Mouse (Mus musculus) ovary, adult 10 weeks (tissue): ENCODE results near the gene Aloxe3. TPM values are rescaled to one million over a fixed set of nuclear protein-coding genes. Genes with fewer than 3 reads are reported as not detected.

Experiments used
- polyA plus RNA-seq: library from polyadenylated mRNA; stranded (reverse); fragments of 350-450 nt; fragmentation: Illumina TruSeq; extraction: RNeasy Lipid Tissue Mini Kit (QIAGEN cat#74804); gene quantifications from one replicate; pipeline ENCODE4 v1.2.3, GENCODE M21; 2014

Aloxe3 gene
- not detected for polyA plus RNA-seq

GRCm38 (mm10) chr11:69125852-69125918 lies at the start of gene Aloxe3:
Gene Aloxe3 (plus strand): TSS chr11:69125896.

GRCm38 (mm10) chr11:69088103-69088855 lies 37.4 kb upstream of the Aloxe3 start, which contains the start of gene Vamp2:
Gene Vamp2 (plus strand): TSS chr11:69088490.

DNA sequence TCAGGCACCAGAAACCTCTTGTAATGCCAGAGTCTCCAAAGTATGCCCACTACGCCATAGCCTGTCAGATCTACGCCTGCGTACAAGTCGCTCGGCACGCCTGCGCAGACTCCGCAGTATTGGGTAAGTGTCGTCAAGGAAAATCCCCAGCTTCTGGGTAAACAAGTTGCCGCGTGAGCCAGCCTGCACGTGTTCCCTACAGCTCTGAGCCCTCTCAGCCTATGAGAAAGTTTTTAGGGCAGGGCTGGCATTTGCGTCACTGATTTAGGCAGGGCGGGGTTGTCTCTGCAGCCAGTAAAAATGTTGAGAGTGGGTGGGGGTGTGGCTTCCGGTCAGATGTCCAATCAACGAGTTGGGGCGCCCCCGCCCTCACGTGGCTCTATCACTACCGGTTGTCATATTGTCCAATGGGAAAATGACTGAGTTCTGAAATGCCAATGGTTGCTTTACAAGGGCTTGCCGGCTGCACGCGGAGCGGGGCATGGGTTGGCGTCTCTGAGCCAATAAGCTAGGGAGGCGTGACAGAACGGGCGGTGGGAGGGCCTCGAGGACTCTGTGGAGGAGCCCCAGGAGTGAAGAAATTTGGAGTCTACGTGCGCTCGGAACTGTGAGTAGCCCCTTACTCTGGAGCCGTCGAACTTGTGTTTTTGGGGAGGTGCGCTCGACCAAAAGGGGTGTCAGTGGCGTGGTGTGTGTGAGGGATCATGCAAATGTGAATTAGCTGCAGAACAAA lies 30.8 kb upstream of the Aloxe3 start, which contains the start of gene Per1:
Per1 (plus strand) TSS at position 521 of the 733 bp plus-strand sequence.

GRCm38 (mm10) chr11:69120221-69121000 lies 5.3 kb upstream of the Aloxe3 start, which contains the start of gene Hes7:
Gene Hes7 (plus strand): TSS chr11:69120404.

DNA sequence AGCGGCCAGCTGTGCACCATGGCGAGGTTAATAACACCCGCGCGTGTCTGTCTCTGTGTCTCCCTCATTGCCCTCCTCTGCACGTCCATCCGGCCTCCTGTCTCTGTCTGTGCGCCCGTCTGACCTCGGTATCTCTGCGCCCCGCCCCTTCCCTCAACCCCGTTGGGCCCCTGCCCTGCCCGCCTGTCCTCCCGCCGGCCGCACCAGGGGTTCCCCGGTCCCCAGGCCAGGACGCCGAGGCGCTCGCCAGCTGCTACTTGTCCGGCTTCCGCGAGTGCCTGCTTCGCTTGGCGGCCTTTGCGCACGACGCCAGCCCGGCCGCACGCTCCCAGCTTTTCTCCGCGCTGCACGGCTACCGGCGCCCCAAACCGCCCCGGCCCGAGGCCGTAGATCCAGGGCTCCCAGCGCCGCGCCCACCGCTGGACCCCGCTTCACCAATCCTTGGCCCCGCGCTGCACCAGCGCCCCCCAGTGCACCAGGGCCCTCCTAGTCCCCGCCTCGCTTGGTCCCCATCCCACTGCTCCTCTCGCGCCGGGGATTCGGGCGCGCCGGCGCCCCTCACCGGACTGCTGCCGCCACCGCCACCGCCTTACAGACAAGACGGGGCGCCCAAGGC lies 3.3 kb upstream of the Aloxe3 start, which contains the start of gene 9130213A22Rik:
9130213A22Rik (minus strand) TSS at position 254 of the 616 bp plus-strand sequence.

GRCm38 (mm10) chr11:69156800-69157199 lies 31.1 kb downstream of the Aloxe3 start, which contains the start of gene Alox12b:
Gene Alox12b (plus strand): TSS chr11:69156989.

GRCm38 (mm10) chr11:69197743-69198142 lies 72.0 kb downstream of the Aloxe3 start, which contains the start of gene Alox8:
Gene Alox8 (minus strand): TSS chr11:69197843.

Other genes starting within 250 kb of the Aloxe3 start
- gene Rnf222, start 237.3 kb upstream of the Aloxe3 start, polyA plus RNA-seq: not detected
- 218 TPM for gene Rpl26, start 224.3 kb upstream of the Aloxe3 start, polyA plus RNA-seq
- not detected for gene Odf4, start 198.8 kb upstream of the Aloxe3 start, polyA plus RNA-seq
- gene Arhgef15, start 168.4 kb upstream of the Aloxe3 start, polyA plus RNA-seq: 2.1 TPM
- gene Slc25a35, start 157.8 kb upstream of the Aloxe3 start, polyA plus RNA-seq: 60.6 TPM
- gene Rangrf, start 150.7 kb upstream of the Aloxe3 start, polyA plus RNA-seq: 5.8 TPM
- gene Pfas, start 117.4 kb upstream of the Aloxe3 start, polyA plus RNA-seq: 12.1 TPM
- gene Ctc1, start 110.0 kb upstream of the Aloxe3 start, polyA plus RNA-seq: 12.8 TPM
- 9.7 TPM for gene Aurkb, start 80.2 kb upstream of the Aloxe3 start, polyA plus RNA-seq
- 3.1 TPM for gene Borcs6, start 66.2 kb upstream of the Aloxe3 start, polyA plus RNA-seq
- 6.7 TPM for gene Tmem107, start 55.1 kb upstream of the Aloxe3 start, polyA plus RNA-seq
- gene Vamp2, start 37.4 kb upstream of the Aloxe3 start, polyA plus RNA-seq: 63.5 TPM
- gene Per1, start 30.7 kb upstream of the Aloxe3 start, polyA plus RNA-seq: 0.29 TPM
- not detected for gene Hes7, start 5.5 kb upstream of the Aloxe3 start, polyA plus RNA-seq
- gene 9130213A22Rik, start 3.3 kb upstream of the Aloxe3 start, polyA plus RNA-seq: not detected
- not detected for gene Alox12b, start 31.1 kb downstream of the Aloxe3 start, polyA plus RNA-seq
- gene Alox8, start 71.9 kb downstream of the Aloxe3 start, polyA plus RNA-seq: not detected
- 0.97 TPM for gene Gucy2e, start 111.1 kb downstream of the Aloxe3 start, polyA plus RNA-seq
- gene Cntrob, start 197.9 kb downstream of the Aloxe3 start, polyA plus RNA-seq: 2.4 TPM
- gene Trappc1, start 198.1 kb downstream of the Aloxe3 start, polyA plus RNA-seq: 40.0 TPM
- 6.8 TPM for gene Kcnab3, start 200.4 kb downstream of the Aloxe3 start, polyA plus RNA-seq
- 15.5 TPM for gene Rnf227, start 214.6 kb downstream of the Aloxe3 start, polyA plus RNA-seq
- gene Chd3, start 243.5 kb downstream of the Aloxe3 start, polyA plus RNA-seq: 13.1 TPM